Mouse (Mus musculus) liver, embryonic 12.5 days (tissue): Measurements from ENCODE around the gene Il1f10. TPM values are rescaled to one million over a fixed set of nuclear protein-coding genes. Genes with fewer than 3 reads are reported as not detected.

Experiments used
- ATAC-seq: fragments of 200-750 bp; cut with Nextera tagmentation; 2 replicates; pipeline ENCODE4 v1.8.0; 2017; ENCODE audit warnings: moderate number of reproducible peaks, mild to moderate bottlenecking, moderate library complexity
- H3K27ac ChIP-seq: fragments of 300-500 bp; sonication (generic); 2 replicates; pipeline ENCODE4 v1.5.1; 2016; ENCODE audit warnings: mild to moderate bottlenecking
- H3K27me3 ChIP-seq: fragments of 300-500 bp; sonication (generic); replicated peaks from 2 replicates; pipeline ENCODE4 v1.6.1; 2016; ENCODE audit warnings: mild to moderate bottlenecking, moderate library complexity
- H3K36me3 ChIP-seq: fragments of 300-500 bp; sonication (generic); 2 replicates; pipeline ENCODE4 v1.6.1; 2016; ENCODE audit warnings: mild to moderate bottlenecking, moderate library complexity
- H3K4me1 ChIP-seq: fragments of 300-500 bp; sonication (generic); 2 replicates; pipeline ENCODE4 v1.6.1; 2016
- H3K4me2 ChIP-seq: fragments of 300-500 bp; sonication (generic); 2 replicates; pipeline ENCODE4 v1.6.1; 2016; ENCODE audit warnings: mild to moderate bottlenecking, moderate library complexity
- H3K4me3 ChIP-seq: fragments of 300-500 bp; sonication (generic); 2 replicates; pipeline ENCODE4 v1.5.1; 2016; ENCODE audit warnings: mild to moderate bottlenecking, moderate library complexity
- H3K9ac ChIP-seq: fragments of 300-500 bp; sonication (generic); 2 replicates; pipeline ENCODE4 v1.6.1; 2016; ENCODE audit warnings: mild to moderate bottlenecking, moderate library complexity
- H3K9me3 ChIP-seq: fragments of 300-500 bp; sonication (generic); replicated peaks from 2 replicates; pipeline ENCODE4 v1.6.1; 2016; ENCODE audit warnings: mild to moderate bottlenecking, moderate library complexity
- WGBS: fragments of 180-500 bp; shearing (Covaris S2); methylation state at CpG from one replicate; pipeline ENCODE4 v1.1.7; 2016; ENCODE audit not compliant: insufficient replicate concordance; 5-methylcytosine and 5-hydroxymethylcytosine counted together
- polyA plus RNA-seq: library from polyadenylated mRNA; unstranded; fragments of >200 nt; fragmentation: Nextera tagmentation; extraction: Ambion mirVana; gene quantifications from 2 replicates; pipeline ENCODE4 v1.2.1, GENCODE M21; 2016

Gene Il1f10
- not detected in 2 replicates for polyA plus RNA-seq

- ATAC-seq: no peak
These were observed at the start of gene Il1f10 for GRCm38 (mm10) chr2:24290896-24291295. TSS of gene Il1f10 (plus strand) at chr2:24291196.

GRCm38 (mm10) chr2:24267503-24267902 is 23.5 kb upstream of the Il1f10 start:
- 71% methylated on average over 1 of the region's 1 CpGs for WGBS
- ATAC-seq: no peak

More at GRCm38 (mm10) chr2:24290896-24291295, at the start of gene Il1f10:
- Histone ChIP-seq H3K27ac (no peak within 1 kb of the TSS), H3K9me3 (no peaks in the 10 kb centered on the region), H3K4me2 (no peak within 1 kb of the TSS), H3K4me1 (no peaks in the 10 kb centered on the region), H3K36me3 (no peaks in the 10 kb centered on the region), H3K9ac (no peak within 1 kb of the TSS), H3K4me3 (no peak within 1 kb of the TSS), H3K27me3 (no peaks in the 10 kb centered on the region)
- 55% methylated on average over 5 of the region's 5 CpGs for WGBS

GRCm38 (mm10) chr2:24273619-24274018 is 17.4 kb upstream of the Il1f10 start:
- Histone ChIP-seq H3K36me3 (no peaks in the 10 kb centered on the region), H3K27ac (no peak overlapping the region), H3K27me3 (no peaks in the 10 kb centered on the region), H3K9me3 (no peaks in the 10 kb centered on the region), H3K4me3 (no peak overlapping the region), H3K4me1 (no peaks in the 10 kb centered on the region), H3K4me2 (no peak overlapping the region), H3K9ac (no peak overlapping the region)
- 68% methylated on average over 2 of the region's 2 CpGs for WGBS
- ATAC-seq: no peak

More at GRCm38 (mm10) chr2:24267503-24267902, 23.5 kb upstream of the Il1f10 start:
- Histone ChIP-seq H3K9ac (no peak overlapping the region), H3K4me1 (no peaks in the 10 kb centered on the region), H3K4me2 (no peak overlapping the region), H3K4me3 (no peak overlapping the region), H3K27me3 (no peaks in the 10 kb centered on the region), H3K36me3 (no peaks in the 10 kb centered on the region), H3K9me3 (no peaks in the 10 kb centered on the region), H3K27ac (no peak overlapping the region)

GRCm38 (mm10) chr2:24275146-24275545 is 15.8 kb upstream of the Il1f10 start:
- Histone ChIP-seq H3K27ac (no peak overlapping the region), H3K4me1 (no peaks in the 10 kb centered on the region), H3K27me3 (no peaks in the 10 kb centered on the region), H3K4me2 (no peak overlapping the region), H3K9me3 (no peaks in the 10 kb centered on the region), H3K36me3 (no peaks in the 10 kb centered on the region), H3K4me3 (no peak overlapping the region), H3K9ac (no peak overlapping the region)
- ATAC-seq: no peak
- 22% methylated on average over 1 of the region's 1 CpGs for WGBS

GRCm38 (mm10) chr2:24276654-24277053 is 14.3 kb upstream of the Il1f10 start, which contains the start of gene Il1f5:
TSS of gene Il1f5 (plus strand) at chr2:24276954.
- Histone ChIP-seq H3K36me3 (no peaks in the 10 kb centered on the region), H3K9me3 (no peaks in the 10 kb centered on the region), H3K9ac (no peak within 1 kb of the TSS), H3K4me2 (no peak within 1 kb of the TSS), H3K4me1 (no peaks in the 10 kb centered on the region), H3K4me3 (no peak within 1 kb of the TSS), H3K27me3 (no peaks in the 10 kb centered on the region), H3K27ac (no peak within 1 kb of the TSS)
- no peak for ATAC-seq

GRCm38 (mm10) chr2:24294616-24295015 is 3.6 kb downstream of the Il1f10 start:
- no peak overlapping the region for H3K27ac ChIP-seq
- H3K9me3 ChIP-seq: no peaks in the 10 kb centered on the region
- H3K27me3 ChIP-seq: no peaks in the 10 kb centered on the region
- no peak for ATAC-seq
- no peak overlapping the region for H3K9ac ChIP-seq
- no peaks in the 10 kb centered on the region for H3K36me3 ChIP-seq
- H3K4me1 ChIP-seq: no peaks in the 10 kb centered on the region
- 31% methylated on average over 1 of the region's 1 CpGs for WGBS
- no peak overlapping the region for H3K4me2 ChIP-seq
- no peak overlapping the region for H3K4me3 ChIP-seq

GRCm38 (mm10) chr2:24296837-24297236 is 5.8 kb downstream of the Il1f10 start:
- no peaks in the 10 kb centered on the region for H3K4me1 ChIP-seq
- no peak for ATAC-seq

GRCm38 (mm10) chr2:24311302-24312001 is 20.5 kb downstream of the Il1f10 start:
- no peaks in the 10 kb centered on the region for H3K36me3 ChIP-seq
- no peak overlapping the region; the same call in 1 of the 2 replicates for H3K27ac ChIP-seq
- 35% methylated on average over 6 of the region's 6 CpGs for WGBS
- no peak overlapping the region for H3K4me2 ChIP-seq
- no peak overlapping the region for H3K9ac ChIP-seq
- no peaks in the 10 kb centered on the region for H3K4me1 ChIP-seq
- no peak overlapping the region for H3K4me3 ChIP-seq
- peak; percentile 59 for ATAC-seq
- H3K9me3 ChIP-seq: no peaks in the 10 kb centered on the region
- no peaks in the 10 kb centered on the region for H3K27me3 ChIP-seq

More at GRCm38 (mm10) chr2:24296837-24297236, 5.8 kb downstream of the Il1f10 start:
- Histone ChIP-seq H3K9ac (no peak overlapping the region), H3K27me3 (no peaks in the 10 kb centered on the region), H3K27ac (no peak overlapping the region), H3K4me3 (no peak overlapping the region), H3K36me3 (no peaks in the 10 kb centered on the region), H3K9me3 (no peaks in the 10 kb centered on the region), H3K4me2 (no peak overlapping the region)
- WGBS: 9% methylated on average over 3 of the region's 3 CpGs

- Histone ChIP-seq H3K27ac (no peak overlapping the region), H3K9ac (no peak overlapping the region), H3K4me2 (no peak overlapping the region), H3K4me1 (no peaks in the 10 kb centered on the region), H3K4me3 (no peak overlapping the region), H3K27me3 (no peaks in the 10 kb centered on the region), H3K36me3 (no peaks in the 10 kb centered on the region), H3K9me3 (no peaks in the 10 kb centered on the region)
- WGBS: 61% methylated on average over 1 of the region's 1 CpGs
- no peak for ATAC-seq
These were observed 25.9 kb downstream of the Il1f10 start for GRCm38 (mm10) chr2:24316919-24317318.

- Histone ChIP-seq H3K4me3 (no peak overlapping the region), H3K36me3 (no peaks in the 10 kb centered on the region), H3K4me2 (no peak overlapping the region), H3K27ac (no peak overlapping the region), H3K27me3 (no peaks in the 10 kb centered on the region), H3K4me1 (no peaks in the 10 kb centered on the region), H3K9ac (no peak overlapping the region), H3K9me3 (no peaks in the 10 kb centered on the region)
- WGBS: 38% methylated on average over 4 of the region's 4 CpGs
- ATAC-seq: no peak
These were observed 27.1 kb downstream of the Il1f10 start for GRCm38 (mm10) chr2:24317919-24318598.

GRCm38 (mm10) chr2:24335333-24335732 is 44.3 kb downstream of the Il1f10 start:
- H3K4me3 ChIP-seq: no peak overlapping the region
- no peaks in the 10 kb centered on the region for H3K36me3 ChIP-seq
- WGBS: 42% methylated on average over 3 of the region's 3 CpGs
- no peak overlapping the region for H3K9ac ChIP-seq
- H3K9me3 ChIP-seq: no peaks in the 10 kb centered on the region
- ATAC-seq: peak; percentile 71
- H3K27me3 ChIP-seq: no peaks in the 10 kb centered on the region
- H3K27ac ChIP-seq: no peak overlapping the region
- H3K4me2 ChIP-seq: no peak overlapping the region
- no peaks in the 10 kb centered on the region for H3K4me1 ChIP-seq

GRCm38 (mm10) chr2:24336545-24336944 is 45.5 kb downstream of the Il1f10 start, which contains the start of gene Il1rn:
TSS of gene Il1rn (plus strand) at chr2:24336853.
- H3K9me3 ChIP-seq: no peaks in the 10 kb centered on the region
- no peaks in the 10 kb centered on the region for H3K27me3 ChIP-seq
- no peak within 1 kb of the TSS for H3K4me2 ChIP-seq
- H3K4me3 ChIP-seq: no peak within 1 kb of the TSS
- no peak within 1 kb of the TSS for H3K27ac ChIP-seq
- H3K36me3 ChIP-seq: no peaks in the 10 kb centered on the region
- H3K4me1 ChIP-seq: no peaks in the 10 kb centered on the region
- no peak within 1 kb of the TSS for H3K9ac ChIP-seq
- WGBS: 85% methylated on average over 2 of the region's 2 CpGs
- ATAC-seq: no peak
